Mouse (Mus musculus) gastrocnemius, adult 8-10 months (tissue): ENCODE data around the gene Spef2. TPM values are rescaled to one million over a fixed set of nuclear protein-coding genes. Genes with fewer than 3 reads are reported as not detected.
"Not testable (repeated sequence)": the region's sequence is repeated elsewhere in the genome, so short reads cannot be mapped to it uniquely, and the experiment has no call there.

Source experiments
- DNase-seq, 2 experiments: peaks; one replicate each; pipeline ENCODE4 v3.0.0; 2022; ENCODE audit warnings: low spot score in 2 of 2
- total RNA-seq, 4 experiments: library from RNA; stranded (reverse); gene quantifications; 2 replicates each; pipeline ENCODE4 v1.2.4; 2022

The Spef2 gene
- total RNA-seq, 4 experiments from 2014 or later = not detected

GRCm38 (mm10) chr15:9677343-9678036 is 71.2 kb downstream of the Spef2 start:
- no peak for DNase-seq

DNA sequence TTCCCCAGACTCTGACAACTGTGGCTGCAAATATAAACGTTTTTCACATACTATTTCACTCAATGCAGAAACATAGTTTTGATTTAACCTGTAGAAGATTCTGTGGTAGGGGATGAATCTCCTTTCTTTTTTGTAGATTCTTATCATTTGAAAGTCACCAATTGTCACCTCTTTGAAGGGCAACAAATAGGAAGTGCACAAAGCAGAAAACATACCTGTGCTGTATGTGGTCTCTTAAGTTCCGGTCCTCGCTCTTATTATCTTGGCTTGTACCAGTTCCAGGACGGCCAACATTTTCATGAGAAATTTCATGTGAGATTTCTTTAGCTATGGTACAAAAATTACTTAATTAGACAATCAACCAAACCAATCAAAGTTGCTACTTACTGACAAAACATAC is 80.1 kb downstream of the Spef2 start:
- DNase-seq = no peak

DNA sequence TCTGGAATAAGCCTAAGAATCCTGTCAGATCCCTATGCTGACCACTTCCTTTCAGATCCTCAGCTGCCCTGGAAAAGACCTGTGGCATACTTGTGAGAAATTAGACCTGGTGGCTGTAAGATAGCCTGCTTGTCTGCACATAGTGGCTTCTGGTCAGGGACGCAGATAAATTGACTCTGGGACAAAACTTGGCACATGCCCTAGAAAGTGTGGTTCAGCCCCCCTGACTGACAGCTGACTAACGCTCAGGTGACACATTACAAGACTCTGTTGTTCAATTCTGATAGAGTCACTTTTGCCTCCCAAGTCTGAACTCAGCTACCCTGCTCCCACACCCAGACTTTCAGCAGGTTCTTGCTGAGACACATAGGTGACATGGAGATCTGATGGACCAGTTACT is 83.7 kb downstream of the Spef2 start:
- DNase-seq = not testable (repeated sequence)

DNA sequence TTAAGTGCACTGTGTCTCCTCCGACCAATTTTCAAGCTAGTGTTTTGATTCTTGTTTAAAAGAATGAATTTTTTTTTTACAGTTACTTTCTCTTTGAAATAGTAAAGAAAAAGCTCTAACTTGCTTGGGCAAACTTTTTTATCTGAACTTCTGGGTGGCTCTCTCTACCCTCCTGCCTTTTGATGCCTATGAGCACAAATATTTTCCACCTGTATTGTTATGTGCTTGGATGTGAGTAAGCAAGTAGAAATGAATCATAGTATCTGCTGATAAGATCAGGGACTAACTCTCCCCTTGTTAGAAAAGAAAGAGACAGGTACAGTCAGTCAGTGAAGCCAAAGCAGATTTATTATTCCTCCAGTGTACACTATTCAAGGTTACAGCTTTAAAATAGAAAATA is 87.5 kb downstream of the Spef2 start:
- DNase-seq = no peak

GRCm38 (mm10) chr15:9634471-9634870 is 114.2 kb downstream of the Spef2 start:
- no peak for DNase-seq

- DNase-seq = no peak
Measured at GRCm38 (mm10) chr15:9631657-9632056, 117.0 kb downstream of the Spef2 start.

- DNase-seq = no peak
Measured at GRCm38 (mm10) chr15:9629660-9630059, 119.0 kb downstream of the Spef2 start.

DNA sequence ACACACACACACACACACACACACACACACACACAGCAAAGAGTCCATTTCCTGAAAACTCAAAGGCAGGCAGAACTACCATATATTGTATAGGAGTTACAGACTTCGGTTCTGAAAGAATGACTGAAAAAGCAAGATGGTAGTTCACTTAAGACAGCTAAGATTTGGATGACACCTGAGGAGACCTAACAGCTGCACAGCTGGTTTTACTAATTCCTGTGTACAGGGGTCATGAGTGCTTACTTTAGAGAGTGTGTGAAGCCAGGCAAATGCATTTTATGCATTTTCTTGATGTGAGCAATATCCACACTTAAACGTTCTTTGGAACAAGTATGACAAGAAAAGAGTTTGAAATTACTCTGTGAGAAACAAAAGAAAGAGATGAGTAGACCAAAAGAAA is 124.0 kb downstream of the Spef2 start:
- DNase-seq = no peak

- no peak for DNase-seq
Measured at GRCm38 (mm10) chr15:9608177-9608576, 140.5 kb downstream of the Spef2 start.

DNA sequence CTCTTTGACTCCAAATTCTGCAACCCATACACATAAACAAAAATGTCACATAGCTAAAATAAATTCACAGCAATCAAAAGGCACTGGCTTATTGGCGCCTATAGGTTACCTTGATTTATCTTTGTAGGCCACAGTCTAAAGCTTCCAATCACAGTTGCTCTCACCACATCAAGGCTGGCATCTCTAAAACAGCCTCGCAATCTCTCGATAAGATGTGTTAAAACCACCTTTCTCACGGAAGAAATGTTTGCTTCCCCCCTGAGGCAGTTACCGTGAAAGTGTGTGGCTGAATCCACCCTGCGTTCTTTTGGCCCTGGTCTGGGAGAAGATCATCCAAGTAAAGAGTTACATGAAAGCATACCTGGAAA is 148.6 kb downstream of the Spef2 start:
- no peak for DNase-seq

- DNase-seq = no peak
Measured at GRCm38 (mm10) chr15:9599382-9600087, 149.1 kb downstream of the Spef2 start.

GRCm38 (mm10) chr15:9596298-9597060 is 152.2 kb downstream of the Spef2 start:
- DNase-seq = no peak

- DNase-seq = no peak
Measured at GRCm38 (mm10) chr15:9589939-9590338, 158.7 kb downstream of the Spef2 start.

DNA sequence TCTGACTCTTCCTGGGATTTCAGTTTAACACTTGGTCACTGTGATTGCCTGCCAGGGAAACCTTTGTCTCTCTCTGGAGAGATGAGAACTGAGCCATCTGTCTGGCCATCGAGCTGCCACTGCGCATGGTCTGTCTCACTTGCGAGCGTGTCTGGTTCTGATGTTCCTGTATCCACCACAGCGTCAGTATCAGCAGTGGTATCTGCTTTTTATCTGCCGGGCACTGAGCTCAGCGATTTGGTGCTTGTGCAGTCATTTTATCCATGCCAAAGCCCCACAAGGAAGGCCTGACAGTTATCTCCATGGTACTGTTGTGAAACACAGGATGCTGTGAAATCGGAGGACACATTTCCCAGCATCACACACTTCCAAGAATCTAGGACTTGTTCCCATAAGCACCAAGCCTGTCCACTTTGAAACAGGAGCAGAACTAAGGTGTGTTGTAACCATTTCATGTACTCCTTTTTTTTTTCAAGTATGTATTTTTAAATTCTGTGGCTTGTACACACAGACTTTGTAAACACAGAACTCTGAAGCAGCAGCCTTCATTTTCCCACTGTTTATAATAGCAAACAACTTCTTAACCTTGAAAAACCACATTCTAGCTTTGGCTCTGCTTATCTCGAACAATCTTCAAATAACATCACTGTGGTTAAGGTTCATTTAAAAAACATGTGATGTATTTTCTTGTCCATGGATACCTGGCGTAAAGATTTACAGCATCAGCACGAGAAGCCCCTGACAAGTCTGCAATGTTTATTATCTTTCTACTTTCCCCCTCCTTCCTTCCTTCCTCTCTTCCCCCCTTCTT is 168.0 kb downstream of the Spef2 start:
- no peak for DNase-seq

DNA sequence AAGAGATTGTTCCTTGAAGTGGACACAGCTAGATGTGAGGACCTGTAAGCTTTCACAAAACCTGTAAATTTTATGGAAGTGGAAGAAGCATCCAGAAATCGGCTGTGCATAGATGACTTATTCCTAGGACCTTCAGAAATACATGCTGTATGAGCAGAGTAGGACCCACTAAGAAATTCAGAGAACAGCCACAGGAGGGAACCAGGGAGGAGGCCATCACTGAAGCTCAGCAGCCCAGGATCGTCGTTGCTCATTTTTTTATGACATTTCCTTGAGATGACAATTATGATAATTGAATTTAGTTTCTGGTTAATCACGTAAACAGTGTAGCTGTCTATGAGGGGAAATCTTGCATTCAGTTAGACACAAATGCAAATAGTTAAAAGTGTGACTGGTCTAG is 171.4 kb downstream of the Spef2 start:
- no peak for DNase-seq

GRCm38 (mm10) chr15:9574796-9575195 is 173.9 kb downstream of the Spef2 start:
- DNase-seq = no peak

DNA sequence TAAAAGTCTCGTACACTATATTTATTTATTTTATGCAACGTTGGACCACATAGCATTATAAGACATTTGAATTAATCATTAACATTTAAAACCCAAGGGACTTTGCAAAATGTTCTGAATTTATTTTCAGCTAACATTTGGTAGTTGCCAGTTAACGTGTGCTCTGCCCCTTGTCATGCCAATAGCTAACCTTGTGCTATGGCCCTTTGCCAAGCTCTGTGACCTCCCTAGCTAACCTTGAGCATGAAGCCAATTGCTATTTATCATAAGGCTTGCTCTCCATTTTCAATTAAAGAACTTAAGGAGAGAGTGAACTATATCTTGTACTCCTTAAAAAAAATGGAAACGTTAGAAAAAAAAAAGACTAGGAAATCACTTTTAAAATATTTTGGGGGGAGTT is 175.3 kb downstream of the Spef2 start:
- no peak for DNase-seq

DNA sequence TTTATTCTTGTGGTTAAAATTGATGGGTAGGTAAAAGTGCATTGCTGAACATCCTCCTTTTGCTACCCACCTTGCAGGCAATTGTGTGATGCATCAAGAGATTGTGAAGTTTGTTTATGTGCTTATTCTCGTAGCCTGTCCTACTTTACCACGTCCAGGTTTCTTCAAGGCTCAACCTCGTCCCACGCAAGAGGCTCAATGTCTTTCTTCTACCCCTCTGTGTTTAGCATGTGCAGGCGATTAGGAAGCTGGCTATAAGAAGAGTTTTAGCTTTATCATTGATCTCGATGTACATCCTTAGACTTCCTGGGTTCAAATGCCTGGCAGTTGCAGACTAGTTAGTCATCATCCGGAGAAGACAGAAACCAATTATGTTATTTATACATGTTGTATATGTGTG is 176.0 kb downstream of the Spef2 start:
- DNase-seq = no peak

GRCm38 (mm10) chr15:9571896-9572295 is 176.8 kb downstream of the Spef2 start:
- DNase-seq = no peak

DNA sequence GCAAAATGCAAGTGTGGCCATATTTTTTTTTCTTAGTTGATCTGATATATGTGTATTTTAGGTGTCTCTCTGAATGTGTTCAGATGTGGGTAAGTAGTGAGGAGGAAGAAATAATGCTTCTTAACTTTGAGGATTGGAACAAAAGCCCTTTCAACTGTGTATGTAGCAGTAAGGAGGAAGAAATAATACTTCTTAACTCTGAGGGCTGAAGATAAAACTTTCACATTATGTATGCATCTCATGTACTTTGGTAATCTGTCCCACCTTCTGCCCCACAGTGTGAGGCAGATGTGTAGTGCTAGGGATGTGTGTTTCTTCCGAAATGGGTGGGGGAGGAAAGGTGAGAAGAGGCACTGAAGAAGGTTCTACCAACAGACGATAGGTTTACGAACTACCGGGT is 181.4 kb downstream of the Spef2 start:
- no peak for DNase-seq

- DNase-seq = no peak
Measured at GRCm38 (mm10) chr15:9565396-9565795, 183.3 kb downstream of the Spef2 start.

GRCm38 (mm10) chr15:9564156-9564555 is 184.5 kb downstream of the Spef2 start:
- no peak for DNase-seq
